Mouse (Mus musculus) midbrain, embryonic 13.5 days (tissue): ENCODE measurements at regions not wholly inside any gene's neighbourhood (a gene's known extent, or its start where the extent isn't known, plus 50 kb on each side); places are given as distances from the start of the nearest gene placed in this dataset.
A peak's percentile ranks its signal among the peaks of the same experiment; 100 is the strongest.

Experiments
- ATAC-seq: fragments of 200-750 bp; cut with Nextera tagmentation; 2 replicates; pipeline ENCODE4 v1.8.0; 2017; ENCODE audit warnings: mild to moderate bottlenecking, moderate TSS enrichment, moderate library complexity
- H3K27ac ChIP-seq: fragments of 300-500 bp; sonication (generic); 2 replicates; pipeline ENCODE4 v1.5.1; 2015; ENCODE audit warnings: inconsistent platforms, mild to moderate bottlenecking, moderate library complexity
- H3K27me3 ChIP-seq: fragments of 300-500 bp; sonication (generic); 2 replicates; pipeline ENCODE4 v1.6.1; 2015; ENCODE audit warnings: mild to moderate bottlenecking, inconsistent platforms
- H3K36me3 ChIP-seq: fragments of 300-500 bp; sonication (generic); 2 replicates; pipeline ENCODE4 v1.6.1; 2015; ENCODE audit warnings: mild to moderate bottlenecking, inconsistent platforms
- H3K4me1 ChIP-seq: fragments of 300-500 bp; sonication (generic); replicated peaks from 2 replicates; pipeline ENCODE4 v1.6.1; 2015; ENCODE audit warnings: inconsistent platforms
- H3K4me2 ChIP-seq: fragments of 300-500 bp; sonication (generic); replicated peaks from 2 replicates; pipeline ENCODE4 v1.6.1; 2015; ENCODE audit warnings: moderate library complexity, mild to moderate bottlenecking, inconsistent platforms
- H3K4me3 ChIP-seq: fragments of 300-500 bp; sonication (generic); replicated peaks from 2 replicates; pipeline ENCODE4 v1.5.1; 2015; ENCODE audit warnings: mild to moderate bottlenecking, inconsistent platforms
- H3K9ac ChIP-seq: fragments of 300-500 bp; sonication (generic); replicated peaks from 2 replicates; pipeline ENCODE4 v1.6.1; 2015; ENCODE audit warnings: mild to moderate bottlenecking, inconsistent platforms
- H3K9me3 ChIP-seq: fragments of 300-500 bp; sonication (generic); 2 replicates; pipeline ENCODE4 v1.6.1; 2016; ENCODE audit warnings: mild to moderate bottlenecking, inconsistent platforms
- WGBS: fragments of 180-500 bp; shearing (Covaris S2); methylation state at CpG from one replicate; pipeline ENCODE4 v1.1.7; 2015; 5-methylcytosine and 5-hydroxymethylcytosine counted together

- no peak overlapping the region for H3K27ac ChIP-seq
- WGBS = 86% methylated on average over 7 of the region's 7 CpGs
Observed at GRCm38 (mm10) chr17:49223212-49223611, 204.9 kb upstream of the Mocs1 start.

GRCm38 (mm10) chr17:49223651-49224050, 204.5 kb upstream of the Mocs1 start:
- H3K4me1 ChIP-seq = no peaks in the 10 kb centered on the region; the same call in 1 of the 2 replicates
- no peak overlapping the region for H3K9ac ChIP-seq
- H3K4me3 ChIP-seq = no peak overlapping the region
- no peak overlapping the region for H3K27ac ChIP-seq
- WGBS = 92% methylated on average over 2 of the region's 2 CpGs
- no peak overlapping the region for H3K4me2 ChIP-seq
- H3K36me3 ChIP-seq = no peaks in the 10 kb centered on the region
- no peak for ATAC-seq
- H3K27me3 ChIP-seq = no peaks in the 10 kb centered on the region
- no peaks in the 10 kb centered on the region for H3K9me3 ChIP-seq

More at GRCm38 (mm10) chr17:49223212-49223611, 204.9 kb upstream of the Mocs1 start:
- Histone ChIP-seq H3K27me3 (no peaks in the 10 kb centered on the region), H3K4me1 (no peaks in the 10 kb centered on the region; the same call in 1 of the 2 replicates), H3K4me2 (no peak overlapping the region), H3K9me3 (no peaks in the 10 kb centered on the region), H3K9ac (no peak overlapping the region), H3K36me3 (no peaks in the 10 kb centered on the region), H3K4me3 (no peak overlapping the region)
- no peak for ATAC-seq

- no peak overlapping the region for H3K4me3 ChIP-seq
- no peaks in the 10 kb centered on the region for H3K27me3 ChIP-seq
- no peak overlapping the region for H3K4me2 ChIP-seq
- no peak overlapping the region for H3K9ac ChIP-seq
- no peak for ATAC-seq
- no peaks in the 10 kb centered on the region for H3K9me3 ChIP-seq
- WGBS = 89% methylated on average over 9 of the region's 9 CpGs
- H3K36me3 ChIP-seq = no peaks in the 10 kb centered on the region
- H3K4me1 ChIP-seq = no peaks in the 10 kb centered on the region
- H3K27ac ChIP-seq = no peak overlapping the region
Observed at GRCm38 (mm10) chr17:49225255-49226015, 202.7 kb upstream of the Mocs1 start.

GRCm38 (mm10) chr17:49226016-49226400, 202.2 kb upstream of the Mocs1 start:
- H3K4me3 ChIP-seq = no peak overlapping the region
- H3K4me2 ChIP-seq = no peak overlapping the region
- no peak overlapping the region for H3K27ac ChIP-seq
- no peaks in the 10 kb centered on the region for H3K27me3 ChIP-seq
- H3K4me1 ChIP-seq = no peaks in the 10 kb centered on the region; the same call in 1 of the 2 replicates
- no peaks in the 10 kb centered on the region for H3K36me3 ChIP-seq
- H3K9ac ChIP-seq = no peak overlapping the region
- no peak for ATAC-seq
- no peaks in the 10 kb centered on the region for H3K9me3 ChIP-seq
- WGBS = 86% methylated on average over 6 of the region's 6 CpGs

GRCm38 (mm10) chr17:49231287-49231686, 196.9 kb upstream of the Mocs1 start:
- Histone ChIP-seq H3K36me3 (no peaks in the 10 kb centered on the region), H3K9me3 (no peaks in the 10 kb centered on the region), H3K27ac (no peak overlapping the region), H3K4me3 (no peak overlapping the region), H3K4me2 (no peak overlapping the region), H3K9ac (no peak overlapping the region), H3K27me3 (no peaks in the 10 kb centered on the region), H3K4me1 (peaks cover 7% of the 10 kb centered on the region; the same call in 1 of the 2 replicates)
- 0 out of 2 replicates have a peak, but pooled peaks have one; percentile 30 for ATAC-seq
- 27% methylated on average over 3 of the region's 3 CpGs for WGBS

GRCm38 (mm10) chr17:49240097-49240496, 188.1 kb upstream of the Mocs1 start:
- H3K4me1 ChIP-seq = no peaks in the 10 kb centered on the region
- no peaks in the 10 kb centered on the region for H3K27me3 ChIP-seq
- no peak overlapping the region for H3K4me2 ChIP-seq
- no peaks in the 10 kb centered on the region; the same call in 1 of the 2 replicates for H3K9me3 ChIP-seq
- no peak overlapping the region for H3K9ac ChIP-seq
- no peak overlapping the region for H3K27ac ChIP-seq
- H3K4me3 ChIP-seq = no peak overlapping the region
- no peak for ATAC-seq
- no peaks in the 10 kb centered on the region for H3K36me3 ChIP-seq

- H3K9me3 ChIP-seq = no peaks in the 10 kb centered on the region; the same call in 1 of the 2 replicates
- H3K4me1 ChIP-seq = peaks cover 12% of the 10 kb centered on the region; the same call in 1 of the 2 replicates
- no peak overlapping the region for H3K4me2 ChIP-seq
- no peak overlapping the region for H3K27ac ChIP-seq
- no peak for ATAC-seq
- no peak overlapping the region for H3K4me3 ChIP-seq
- no peaks in the 10 kb centered on the region for H3K36me3 ChIP-seq
- no peaks in the 10 kb centered on the region for H3K27me3 ChIP-seq
- no peak overlapping the region for H3K9ac ChIP-seq
- 78% methylated on average over 2 of the region's 2 CpGs for WGBS
Observed at GRCm38 (mm10) chr17:49243419-49243818, 184.7 kb upstream of the Mocs1 start.

GRCm38 (mm10) chr17:49245013-49245412, 183.1 kb upstream of the Mocs1 start:
- 60% methylated on average over 2 of the region's 2 CpGs for WGBS
- H3K9me3 ChIP-seq = no peaks in the 10 kb centered on the region; the same call in 1 of the 2 replicates
- ATAC-seq = no peak
- no peak overlapping the region for H3K27ac ChIP-seq
- H3K4me1 ChIP-seq = peaks cover 17% of the 10 kb centered on the region
- no peaks in the 10 kb centered on the region for H3K36me3 ChIP-seq
- no peak overlapping the region for H3K9ac ChIP-seq
- H3K4me2 ChIP-seq = no peak overlapping the region
- no peaks in the 10 kb centered on the region; the same call in none of the 2 replicates for H3K27me3 ChIP-seq
- H3K4me3 ChIP-seq = no peak overlapping the region

- peak overlapping the region; percentile 25 for H3K4me2 ChIP-seq
- H3K27me3 ChIP-seq = no peaks in the 10 kb centered on the region; the same call in none of the 2 replicates
- H3K4me1 ChIP-seq = peaks cover 37% of the 10 kb centered on the region
- H3K9me3 ChIP-seq = no peaks in the 10 kb centered on the region; the same call in 1 of the 2 replicates
- ATAC-seq = no peak
- no peaks in the 10 kb centered on the region for H3K36me3 ChIP-seq
- H3K27ac ChIP-seq = peak overlapping the region; percentile 42; the same call in 1 of the 2 replicates
- no peak overlapping the region for H3K9ac ChIP-seq
- WGBS = 58% methylated on average over 17 of the region's 17 CpGs
- no peak overlapping the region for H3K4me3 ChIP-seq
Observed at GRCm38 (mm10) chr17:49247215-49247614, 180.9 kb upstream of the Mocs1 start.

- no peaks in the 10 kb centered on the region for H3K36me3 ChIP-seq
- no peak overlapping the region for H3K9ac ChIP-seq
- H3K9me3 ChIP-seq = no peaks in the 10 kb centered on the region
- 27% methylated on average over 8 of the region's 8 CpGs for WGBS
- no peak overlapping the region for H3K4me2 ChIP-seq
- H3K27ac ChIP-seq = peak overlapping the region; percentile 51; the same call in 1 of the 2 replicates
- ATAC-seq = peak; percentile 78
- H3K4me3 ChIP-seq = no peak overlapping the region
- peaks cover 5% of the 10 kb centered on the region for H3K27me3 ChIP-seq
- H3K4me1 ChIP-seq = peaks cover 42% of the 10 kb centered on the region
Observed at GRCm38 (mm10) chr17:49250726-49251537, 177.2 kb upstream of the Mocs1 start.

- H3K9me3 ChIP-seq = no peaks in the 10 kb centered on the region
- no peak overlapping the region for H3K4me3 ChIP-seq
- peaks cover 5% of the 10 kb centered on the region for H3K27me3 ChIP-seq
- no peaks in the 10 kb centered on the region for H3K36me3 ChIP-seq
- ATAC-seq = peak; percentile 38; the same call in 1 of the 2 replicates
- no peak overlapping the region for H3K4me2 ChIP-seq
- H3K9ac ChIP-seq = no peak overlapping the region
- peaks cover 37% of the 10 kb centered on the region for H3K4me1 ChIP-seq
- 52% methylated on average over 3 of the region's 3 CpGs for WGBS
- peak overlapping the region; percentile 51 for H3K27ac ChIP-seq
Observed at GRCm38 (mm10) chr17:49252271-49252670, 175.9 kb upstream of the Mocs1 start.

- ATAC-seq = no peak
- H3K27ac ChIP-seq = no peak overlapping the region
- H3K4me1 ChIP-seq = no peaks in the 10 kb centered on the region
- H3K9ac ChIP-seq = no peak overlapping the region
- no peaks in the 10 kb centered on the region for H3K9me3 ChIP-seq
- 0 out of 2 replicates have a peak, but pooled peaks cover 5% of the 10 kb centered on the region for H3K27me3 ChIP-seq
- no peak overlapping the region for H3K4me3 ChIP-seq
- no peaks in the 10 kb centered on the region for H3K36me3 ChIP-seq
- no peak overlapping the region for H3K4me2 ChIP-seq
Observed at GRCm38 (mm10) chr17:49258496-49258895, 169.7 kb upstream of the Mocs1 start.
